Mouse (Mus musculus): ENCODE results near the gene Cdkn2a. TPM values are rescaled to one million over a fixed set of nuclear protein-coding genes. Genes with fewer than 3 reads are reported as not detected.

Cdkn2a gene
- polyA plus RNA-seq, 1 experiment from 2014 or later = not detected

GRCm38 (mm10) chr4:89294091-89294485 lies 365 bp downstream of the Cdkn2a start:
- WGBS = 1% methylated on average over 26 of the region's 26 CpGs
- no peaks in the 10 kb centered on the region for H3K36me3 ChIP-seq
- peak overlapping the region; percentile 68 for H3K4me3 ChIP-seq
- H3K27ac ChIP-seq (replicated peaks) = no peak overlapping the region
- no peak for DNase-seq (ENCODE audit: low spot score)
- no peaks in the 10 kb centered on the region for H3K9me3 ChIP-seq (replicated peaks)
- H3K27me3 ChIP-seq (ENCODE audit: low read depth, poor library complexity, severe bottlenecking) = peaks cover 100% of the 10 kb centered on the region
- peaks cover 18% of the 10 kb centered on the region for H3K4me1 ChIP-seq

GRCm38 (mm10) chr4:89293516-89293915 lies 937 bp downstream of the Cdkn2a start:
- peaks cover 18% of the 10 kb centered on the region for H3K4me1 ChIP-seq
- H3K9me3 ChIP-seq (replicated peaks) = no peaks in the 10 kb centered on the region
- 3% methylated on average over 7 of the region's 7 CpGs for WGBS
- DNase-seq (ENCODE audit: low spot score) = no peak
- peaks cover 100% of the 10 kb centered on the region for H3K27me3 ChIP-seq (ENCODE audit: low read depth, poor library complexity, severe bottlenecking)
- no peaks in the 10 kb centered on the region for H3K36me3 ChIP-seq
- H3K4me3 ChIP-seq = no peak overlapping the region
- H3K27ac ChIP-seq (replicated peaks) = no peak overlapping the region

GRCm38 (mm10) chr4:89289028-89289427 lies 5.4 kb downstream of the Cdkn2a start:
- 0% methylated on average over 4 of the region's 4 CpGs for WGBS
- H3K4me1 ChIP-seq = peaks cover 1% of the 10 kb centered on the region
- no peaks in the 10 kb centered on the region for H3K9me3 ChIP-seq (replicated peaks)
- no peaks in the 10 kb centered on the region for H3K36me3 ChIP-seq
- DNase-seq (ENCODE audit: low spot score) = no peak
- no peak overlapping the region for H3K27ac ChIP-seq (replicated peaks)
- H3K4me3 ChIP-seq = no peak overlapping the region
- peaks cover 99% of the 10 kb centered on the region for H3K27me3 ChIP-seq (ENCODE audit: low read depth, poor library complexity, severe bottlenecking)

- no peak overlapping the region for H3K4me3 ChIP-seq
- H3K27ac ChIP-seq (replicated peaks) = no peak overlapping the region
- DNase-seq (ENCODE audit: low spot score) = no peak
- no peaks in the 10 kb centered on the region for H3K9me3 ChIP-seq (replicated peaks)
- H3K36me3 ChIP-seq = no peaks in the 10 kb centered on the region
- peaks cover 99% of the 10 kb centered on the region for H3K27me3 ChIP-seq (ENCODE audit: low read depth, poor library complexity, severe bottlenecking)
- WGBS = 0% methylated on average over 1 of the region's 1 CpGs
- peaks cover 7% of the 10 kb centered on the region for H3K4me1 ChIP-seq
These were observed 7.9 kb downstream of the Cdkn2a start for GRCm38 (mm10) chr4:89286566-89286965.

- no peak overlapping the region for H3K4me3 ChIP-seq
- peaks cover 99% of the 10 kb centered on the region for H3K27me3 ChIP-seq (ENCODE audit: low read depth, poor library complexity, severe bottlenecking)
- H3K4me1 ChIP-seq = peaks cover 7% of the 10 kb centered on the region
- DNase-seq (ENCODE audit: low spot score) = no peak
- no peak overlapping the region for H3K27ac ChIP-seq (replicated peaks)
- 29% methylated on average over 7 of the region's 7 CpGs for WGBS
- H3K36me3 ChIP-seq = no peaks in the 10 kb centered on the region
- H3K9me3 ChIP-seq (replicated peaks) = no peaks in the 10 kb centered on the region
These were observed 8.8 kb downstream of the Cdkn2a start for GRCm38 (mm10) chr4:89285688-89286087.

- Histone ChIP-seq H3K27me3 (ENCODE audit: low read depth, poor library complexity, severe bottlenecking) (peaks cover 99% of the 10 kb centered on the region), H3K4me3 (no peak overlapping the region), H3K36me3 (no peaks in the 10 kb centered on the region), H3K4me1 (peaks cover 7% of the 10 kb centered on the region), H3K27ac (replicated peaks) (no peak overlapping the region), H3K9me3 (replicated peaks) (no peaks in the 10 kb centered on the region)
- DNase-seq (ENCODE audit: low spot score) = no peak
- WGBS = 2% methylated on average over 12 of the region's 12 CpGs
These were observed 11.8 kb downstream of the Cdkn2a start for GRCm38 (mm10) chr4:89282661-89283060.

- DNase-seq (ENCODE audit: low spot score) = peak; percentile 63
- Histone ChIP-seq H3K27me3 (ENCODE audit: low read depth, poor library complexity, severe bottlenecking) (peaks cover 99% of the 10 kb centered on the region), H3K9me3 (replicated peaks) (no peaks in the 10 kb centered on the region), H3K27ac (replicated peaks) (no peak overlapping the region), H3K4me1 (peaks cover 7% of the 10 kb centered on the region), H3K36me3 (no peaks in the 10 kb centered on the region), H3K4me3 (peak overlapping the region; percentile 24; the same call in 1 of the 2 replicates)
- WGBS = 0% methylated on average over 25 of the region's 25 CpGs
These were observed 12.4 kb downstream of the Cdkn2a start for GRCm38 (mm10) chr4:89282036-89282566.

GRCm38 (mm10) chr4:89281236-89281635 lies 13.2 kb downstream of the Cdkn2a start:
- no peak overlapping the region for H3K27ac ChIP-seq (replicated peaks)
- peaks cover 7% of the 10 kb centered on the region for H3K4me1 ChIP-seq
- H3K4me3 ChIP-seq = no peak overlapping the region
- H3K9me3 ChIP-seq (replicated peaks) = no peaks in the 10 kb centered on the region
- 4% methylated on average over 7 of the region's 7 CpGs for WGBS
- peaks cover 99% of the 10 kb centered on the region for H3K27me3 ChIP-seq (ENCODE audit: low read depth, poor library complexity, severe bottlenecking)
- no peak for DNase-seq (ENCODE audit: low spot score)
- no peaks in the 10 kb centered on the region for H3K36me3 ChIP-seq

- Histone ChIP-seq H3K27me3 (ENCODE audit: low read depth, poor library complexity, severe bottlenecking) (peaks cover 100% of the 10 kb centered on the region), H3K4me1 (peaks cover 12% of the 10 kb centered on the region), H3K36me3 (no peaks in the 10 kb centered on the region), H3K9me3 (replicated peaks) (no peaks in the 10 kb centered on the region), H3K27ac (replicated peaks) (no peak overlapping the region), H3K4me3 (no peak overlapping the region)
- no peak for DNase-seq (ENCODE audit: low spot score)
- WGBS = 0% methylated on average over 2 of the region's 2 CpGs
These were observed 14.8 kb downstream of the Cdkn2a start for GRCm38 (mm10) chr4:89279641-89280040.

GRCm38 (mm10) chr4:89277381-89277940 lies 17.0 kb downstream of the Cdkn2a start:
- H3K4me3 ChIP-seq = no peak overlapping the region
- peaks cover 16% of the 10 kb centered on the region for H3K4me1 ChIP-seq
- no peak for DNase-seq (ENCODE audit: low spot score)
- H3K27ac ChIP-seq (replicated peaks) = no peak overlapping the region
- peaks cover 100% of the 10 kb centered on the region for H3K27me3 ChIP-seq (ENCODE audit: low read depth, poor library complexity, severe bottlenecking)
- no peaks in the 10 kb centered on the region for H3K36me3 ChIP-seq
- WGBS = 5% methylated on average over 5 of the region's 5 CpGs
- H3K9me3 ChIP-seq (replicated peaks) = no peaks in the 10 kb centered on the region

GRCm38 (mm10) chr4:89276669-89277219 lies 17.7 kb downstream of the Cdkn2a start:
- no peak overlapping the region for H3K4me3 ChIP-seq
- no peaks in the 10 kb centered on the region for H3K36me3 ChIP-seq
- WGBS = under 1% methylated on average over 37 of the region's 37 CpGs
- peak; percentile 48 for DNase-seq (ENCODE audit: low spot score)
- H3K27ac ChIP-seq (replicated peaks) = no peak overlapping the region
- no peaks in the 10 kb centered on the region for H3K9me3 ChIP-seq (replicated peaks)
- H3K4me1 ChIP-seq = peaks cover 9% of the 10 kb centered on the region; the same call in 1 of the 2 replicates
- peaks cover 100% of the 10 kb centered on the region for H3K27me3 ChIP-seq (ENCODE audit: low read depth, poor library complexity, severe bottlenecking)

- Histone ChIP-seq H3K27me3 (ENCODE audit: low read depth, poor library complexity, severe bottlenecking) (peaks cover 99% of the 10 kb centered on the region), H3K4me1 (peaks cover 9% of the 10 kb centered on the region; the same call in 1 of the 2 replicates), H3K4me3 (no peak overlapping the region), H3K36me3 (no peaks in the 10 kb centered on the region), H3K27ac (replicated peaks) (no peak overlapping the region), H3K9me3 (replicated peaks) (no peaks in the 10 kb centered on the region)
- DNase-seq (ENCODE audit: low spot score) = no peak
- under 1% methylated on average over 25 of the region's 25 CpGs for WGBS
These were observed 18.5 kb downstream of the Cdkn2a start for GRCm38 (mm10) chr4:89275811-89276584.

Data from midbrain, embryonic 10.5 days (tissue).